Mouse (Mus musculus): ENCODE data around the gene Snapin. TPM values are rescaled to one million over a fixed set of nuclear protein-coding genes. Genes with fewer than 3 reads are reported as not detected.

The Snapin gene
- polyA plus RNA-seq, 1 experiment from 2014 or later: 89.3 TPM

GRCm38 (mm10) chr3:90451396-90452095, 39.3 kb downstream of the Snapin start:
- Histone ChIP-seq H3K9ac (ENCODE audit: low read length) (peak overlapping the region; percentile 60), H3K4me2 (ENCODE audit: low read length) (peak overlapping the region; percentile 56), H3K36me3 (ENCODE audit: control insufficient read depth, insufficient read depth, low read length) (0 out of 2 replicates have a peak, but pooled peaks cover 5% of the 10 kb centered on the region), H3K4me3 (ENCODE audit: control insufficient read depth in 1 of 2, insufficient read depth in 1 of 2, low read depth in 1 of 2, low read length in 2 of 2) (peak overlapping the region; percentile 26 to 28), H3K27me3 (ENCODE audit: control insufficient read depth, insufficient read depth, low read length) (no peaks in the 10 kb centered on the region), H3K9me3 (ENCODE audit: control insufficient read depth, low read length) (no peaks in the 10 kb centered on the region), H3K27ac (replicated peaks in 1 of 2; ENCODE audit: control insufficient read depth in 1 of 2, insufficient read depth in 1 of 2, low read depth in 2 of 2, low read length in 2 of 2) (peak overlapping the region; percentile 33 to 45; a peak in 2 of 4 replicates), H3K4me1 (ENCODE audit: control insufficient read depth in 2 of 2, insufficient read depth in 2 of 2, low read length in 2 of 2) (peaks cover 15 to 19% of the 10 kb centered on the region in 2 experiments)
- 36% methylated on average over 10 of the region's 10 CpGs for WGBS
- no peak for ATAC-seq (ENCODE audit: insufficient number of reproducible peaks, insufficient read depth, low FRiP score, low read depth)

- H3K9me3 ChIP-seq (ENCODE audit: control insufficient read depth, low read length): no peaks in the 10 kb centered on the region
- H3K4me1 ChIP-seq (ENCODE audit: control insufficient read depth in 2 of 2, insufficient read depth in 2 of 2, low read length in 2 of 2): peaks cover 19 to 20% of the 10 kb centered on the region in 2 experiments
- 21% methylated on average over 12 of the region's 12 CpGs for WGBS
- peak overlapping the region in 1 of 2 experiments; percentile 45; a peak in 2 of 4 replicates for H3K27ac ChIP-seq (replicated peaks in 1 of 2; ENCODE audit: control insufficient read depth in 1 of 2, insufficient read depth in 1 of 2, low read depth in 2 of 2, low read length in 2 of 2)
- peak overlapping the region; percentile 60 for H3K9ac ChIP-seq (ENCODE audit: low read length)
- H3K4me2 ChIP-seq (ENCODE audit: low read length): peak overlapping the region; percentile 56
- H3K36me3 ChIP-seq (ENCODE audit: control insufficient read depth, insufficient read depth, low read length): 0 out of 2 replicates have a peak, but pooled peaks cover 5% of the 10 kb centered on the region
- no peaks in the 10 kb centered on the region for H3K27me3 ChIP-seq (ENCODE audit: control insufficient read depth, insufficient read depth, low read length)
- H3K4me3 ChIP-seq (ENCODE audit: control insufficient read depth in 1 of 2, insufficient read depth in 1 of 2, low read depth in 1 of 2, low read length in 2 of 2): peak overlapping the region; percentile 26 to 28
- no peak for ATAC-seq (ENCODE audit: insufficient number of reproducible peaks, insufficient read depth, low FRiP score, low read depth)
Observed at GRCm38 (mm10) chr3:90450874-90451273, 40.0 kb downstream of the Snapin start.

- H3K36me3 ChIP-seq (ENCODE audit: control insufficient read depth, insufficient read depth, low read length): no peaks in the 10 kb centered on the region
- no peaks in the 10 kb centered on the region for H3K27me3 ChIP-seq (ENCODE audit: control insufficient read depth, insufficient read depth, low read length)
- no peak overlapping the region for H3K4me2 ChIP-seq (ENCODE audit: low read length)
- H3K9ac ChIP-seq (ENCODE audit: low read length): no peak overlapping the region
- H3K9me3 ChIP-seq (ENCODE audit: control insufficient read depth, low read length): no peaks in the 10 kb centered on the region
- H3K4me3 ChIP-seq (ENCODE audit: control insufficient read depth in 1 of 2, insufficient read depth in 1 of 2, low read depth in 1 of 2, low read length in 2 of 2): no peak overlapping the region
- H3K27ac ChIP-seq (replicated peaks in 1 of 2; ENCODE audit: control insufficient read depth in 1 of 2, insufficient read depth in 1 of 2, low read depth in 2 of 2, low read length in 2 of 2): peak overlapping the region; percentile 46 to 94; a peak in 2 of 4 replicates
- no peak for ATAC-seq (ENCODE audit: insufficient number of reproducible peaks, insufficient read depth, low FRiP score, low read depth)
- H3K4me1 ChIP-seq (ENCODE audit: control insufficient read depth in 2 of 2, insufficient read depth in 2 of 2, low read length in 2 of 2): peaks cover 23 to 24% of the 10 kb centered on the region in 2 experiments
- 57% methylated on average over 6 of the region's 6 CpGs for WGBS
Observed at GRCm38 (mm10) chr3:90448626-90449025, 42.2 kb downstream of the Snapin start.

- no peaks in the 10 kb centered on the region for H3K27me3 ChIP-seq (ENCODE audit: control insufficient read depth, insufficient read depth, low read length)
- peak overlapping the region; percentile 94 to 97 for H3K27ac ChIP-seq (replicated peaks in 1 of 2; ENCODE audit: control insufficient read depth in 1 of 2, insufficient read depth in 1 of 2, low read depth in 2 of 2, low read length in 2 of 2)
- WGBS: 49% methylated on average over 7 of the region's 7 CpGs
- ATAC-seq (ENCODE audit: insufficient number of reproducible peaks, insufficient read depth, low FRiP score, low read depth): peak; percentile 16; the same call in 1 of the 2 replicates
- no peaks in the 10 kb centered on the region for H3K36me3 ChIP-seq (ENCODE audit: control insufficient read depth, insufficient read depth, low read length)
- peak overlapping the region; percentile 35 to 38; a peak in 3 of 4 replicates for H3K4me3 ChIP-seq (ENCODE audit: control insufficient read depth in 1 of 2, insufficient read depth in 1 of 2, low read depth in 1 of 2, low read length in 2 of 2)
- H3K4me1 ChIP-seq (ENCODE audit: control insufficient read depth in 2 of 2, insufficient read depth in 2 of 2, low read length in 2 of 2): peaks cover 23 to 24% of the 10 kb centered on the region in 2 experiments
- no peaks in the 10 kb centered on the region for H3K9me3 ChIP-seq (ENCODE audit: control insufficient read depth, low read length)
- peak overlapping the region; percentile 68 for H3K9ac ChIP-seq (ENCODE audit: low read length)
- peak overlapping the region; percentile 64 for H3K4me2 ChIP-seq (ENCODE audit: low read length)
Observed at GRCm38 (mm10) chr3:90447123-90447494, 43.7 kb downstream of the Snapin start.

GRCm38 (mm10) chr3:90446389-90447122, 44.3 kb downstream of the Snapin start:
- Histone ChIP-seq H3K4me1 (ENCODE audit: control insufficient read depth in 2 of 2, insufficient read depth in 2 of 2, low read length in 2 of 2) (peaks cover 23% of the 10 kb centered on the region in 2 experiments), H3K9ac (ENCODE audit: low read length) (peak overlapping the region; percentile 68), H3K9me3 (ENCODE audit: control insufficient read depth, low read length) (no peaks in the 10 kb centered on the region), H3K4me3 (ENCODE audit: control insufficient read depth in 1 of 2, insufficient read depth in 1 of 2, low read depth in 1 of 2, low read length in 2 of 2) (peak overlapping the region; percentile 35 to 38), H3K27me3 (ENCODE audit: control insufficient read depth, insufficient read depth, low read length) (no peaks in the 10 kb centered on the region), H3K4me2 (ENCODE audit: low read length) (peak overlapping the region; percentile 64), H3K27ac (replicated peaks in 1 of 2; ENCODE audit: control insufficient read depth in 1 of 2, insufficient read depth in 1 of 2, low read depth in 2 of 2, low read length in 2 of 2) (peak overlapping the region; percentile 94 to 97), H3K36me3 (ENCODE audit: control insufficient read depth, insufficient read depth, low read length) (no peaks in the 10 kb centered on the region)
- WGBS: under 1% methylated on average over 16 of the region's 17 CpGs
- ATAC-seq (ENCODE audit: insufficient number of reproducible peaks, insufficient read depth, low FRiP score, low read depth): peak; percentile 93

GRCm38 (mm10) chr3:90445417-90446200, 45.2 kb downstream of the Snapin start:
- no peaks in the 10 kb centered on the region for H3K9me3 ChIP-seq (ENCODE audit: control insufficient read depth, low read length)
- no peak for ATAC-seq (ENCODE audit: insufficient number of reproducible peaks, insufficient read depth, low FRiP score, low read depth)
- H3K4me1 ChIP-seq (ENCODE audit: control insufficient read depth in 2 of 2, insufficient read depth in 2 of 2, low read length in 2 of 2): peaks cover 14 to 15% of the 10 kb centered on the region in 2 experiments
- peak overlapping the region in 1 of 2 experiments; percentile 35; a peak in 1 of 4 replicates for H3K4me3 ChIP-seq (ENCODE audit: control insufficient read depth in 1 of 2, insufficient read depth in 1 of 2, low read depth in 1 of 2, low read length in 2 of 2)
- H3K27me3 ChIP-seq (ENCODE audit: control insufficient read depth, insufficient read depth, low read length): no peaks in the 10 kb centered on the region
- 63% methylated on average over 11 of the region's 11 CpGs for WGBS
- peak overlapping the region; percentile 64 for H3K4me2 ChIP-seq (ENCODE audit: low read length)
- peak overlapping the region; percentile 89 to 94 for H3K27ac ChIP-seq (replicated peaks in 1 of 2; ENCODE audit: control insufficient read depth in 1 of 2, insufficient read depth in 1 of 2, low read depth in 2 of 2, low read length in 2 of 2)
- H3K9ac ChIP-seq (ENCODE audit: low read length): peak overlapping the region; percentile 68
- H3K36me3 ChIP-seq (ENCODE audit: control insufficient read depth, insufficient read depth, low read length): no peaks in the 10 kb centered on the region

GRCm38 (mm10) chr3:90443977-90444376, 46.9 kb downstream of the Snapin start:
- peaks cover 13 to 15% of the 10 kb centered on the region in 2 experiments for H3K4me1 ChIP-seq (ENCODE audit: control insufficient read depth in 2 of 2, insufficient read depth in 2 of 2, low read length in 2 of 2)
- ATAC-seq (ENCODE audit: insufficient number of reproducible peaks, insufficient read depth, low FRiP score, low read depth): no peak
- H3K27ac ChIP-seq (replicated peaks in 1 of 2; ENCODE audit: control insufficient read depth in 1 of 2, insufficient read depth in 1 of 2, low read depth in 2 of 2, low read length in 2 of 2): no peak overlapping the region
- no peaks in the 10 kb centered on the region for H3K27me3 ChIP-seq (ENCODE audit: control insufficient read depth, insufficient read depth, low read length)
- no peak overlapping the region for H3K9ac ChIP-seq (ENCODE audit: low read length)
- no peak overlapping the region for H3K4me2 ChIP-seq (ENCODE audit: low read length)
- no peaks in the 10 kb centered on the region for H3K9me3 ChIP-seq (ENCODE audit: control insufficient read depth, low read length)
- no peak overlapping the region for H3K4me3 ChIP-seq (ENCODE audit: control insufficient read depth in 1 of 2, insufficient read depth in 1 of 2, low read depth in 1 of 2, low read length in 2 of 2)
- no peaks in the 10 kb centered on the region for H3K36me3 ChIP-seq (ENCODE audit: control insufficient read depth, insufficient read depth, low read length)
- WGBS: 87% methylated on average over 3 of the region's 3 CpGs
